Mouse (Mus musculus): ENCODE measurements at regions not wholly inside any gene's neighbourhood (a gene's known extent, or its start where the extent isn't known, plus 50 kb on each side); places are given as distances from the start of the nearest gene placed in this dataset.

- ATAC-seq (replicated peaks; ENCODE audit: low FRiP score, low TSS enrichment, poor library complexity, severe bottlenecking), result no peak
Observed at GRCm38 (mm10) chr2:128503136-128503935, 87.7 kb upstream of the Spdye4c start.

- ATAC-seq (replicated peaks; ENCODE audit: low FRiP score, low TSS enrichment, poor library complexity, severe bottlenecking), result no peak
Observed at GRCm38 (mm10) chr2:128507591-128508243, 83.3 kb upstream of the Spdye4c start.

- no peak for ATAC-seq (replicated peaks; ENCODE audit: low FRiP score, low TSS enrichment, poor library complexity, severe bottlenecking)
Observed at GRCm38 (mm10) chr2:128508244-128508605, 82.8 kb upstream of the Spdye4c start.

GRCm38 (mm10) chr2:128511291-128511690 is 79.7 kb upstream of the Spdye4c start:
- no peak for ATAC-seq (replicated peaks; ENCODE audit: low FRiP score, low TSS enrichment, poor library complexity, severe bottlenecking)

- no peak for ATAC-seq (replicated peaks; ENCODE audit: low FRiP score, low TSS enrichment, poor library complexity, severe bottlenecking)
Observed at GRCm38 (mm10) chr2:128512852-128513251, 78.2 kb upstream of the Spdye4c start.

- ATAC-seq (replicated peaks; ENCODE audit: low FRiP score, low TSS enrichment, poor library complexity, severe bottlenecking), result no peak
Observed at GRCm38 (mm10) chr2:128514463-128515290, 76.3 kb upstream of the Spdye4c start.

- ATAC-seq (replicated peaks; ENCODE audit: low FRiP score, low TSS enrichment, poor library complexity, severe bottlenecking), result no peak
Observed at GRCm38 (mm10) chr2:128515701-128516100, 75.3 kb upstream of the Spdye4c start.

GRCm38 (mm10) chr2:128516694-128517093 is 74.3 kb upstream of the Spdye4c start:
- no peak for ATAC-seq (replicated peaks; ENCODE audit: low FRiP score, low TSS enrichment, poor library complexity, severe bottlenecking)

GRCm38 (mm10) chr2:128518142-128518541 is 72.9 kb upstream of the Spdye4c start:
- no peak for ATAC-seq (replicated peaks; ENCODE audit: low FRiP score, low TSS enrichment, poor library complexity, severe bottlenecking)

- ATAC-seq (replicated peaks; ENCODE audit: low FRiP score, low TSS enrichment, poor library complexity, severe bottlenecking), result no peak
Observed at GRCm38 (mm10) chr2:128521701-128522443, 69.1 kb upstream of the Spdye4c start.

GRCm38 (mm10) chr2:128523425-128524108 is 67.4 kb upstream of the Spdye4c start:
- ATAC-seq (replicated peaks; ENCODE audit: low FRiP score, low TSS enrichment, poor library complexity, severe bottlenecking), result no peak

- ATAC-seq (replicated peaks; ENCODE audit: low FRiP score, low TSS enrichment, poor library complexity, severe bottlenecking), result no peak
Observed at GRCm38 (mm10) chr2:128526100-128526499, 64.9 kb upstream of the Spdye4c start.

GRCm38 (mm10) chr2:128526883-128527344 is 64.1 kb upstream of the Spdye4c start:
- ATAC-seq (replicated peaks; ENCODE audit: low FRiP score, low TSS enrichment, poor library complexity, severe bottlenecking), result no peak

GRCm38 (mm10) chr2:128536294-128536693 is 54.7 kb upstream of the Spdye4c start:
- ATAC-seq (replicated peaks; ENCODE audit: low FRiP score, low TSS enrichment, poor library complexity, severe bottlenecking), result peak; percentile 76

- no peak for ATAC-seq (replicated peaks; ENCODE audit: low FRiP score, low TSS enrichment, poor library complexity, severe bottlenecking)
Observed at GRCm38 (mm10) chr2:128537425-128537824, 53.6 kb upstream of the Spdye4c start.

GRCm38 (mm10) chr2:128538736-128539135 is 52.3 kb upstream of the Spdye4c start:
- no peak for ATAC-seq (replicated peaks; ENCODE audit: low FRiP score, low TSS enrichment, poor library complexity, severe bottlenecking)

Measured in megakaryocyte-erythroid progenitor cell, adult 5-6 weeks (primary cell).